Mouse (Mus musculus) erythroblast, embryonic 14.5 days (primary cell): ENCODE data around the gene Traip.

Source experiments
- GATA1 ChIP-seq: IDR thresholded peaks from 2 replicates; pipeline ENCODE4 v1.6.1; 2012; ENCODE audit warnings: low read length, inconsistent platforms, mixed read lengths
- TAL1 ChIP-seq: IDR thresholded peaks from 3 replicates; pipeline ENCODE4 v1.6.1; 2012; ENCODE audit warnings: low read length, inconsistent platforms, mixed read lengths

- TF ChIP-seq GATA1, result no peak
- TF ChIP-seq TAL1, result no peak
Observed at GRCm38 (mm10) chr9:107955613-107956289, 5.8 kb downstream of the Traip start.
